Mouse (Mus musculus) hindbrain, embryonic 11.5 days (tissue): Measurements from ENCODE around the gene Vmn2r70. TPM values are rescaled to one million over a fixed set of nuclear protein-coding genes. Genes with fewer than 3 reads are reported as not detected.

ENCODE experiments used
- ATAC-seq: fragments of 200-750 bp; cut with Nextera tagmentation; 2 replicates; pipeline ENCODE4 v1.8.0; 2017; ENCODE audit warnings: mild to moderate bottlenecking, moderate TSS enrichment, moderate library complexity; ENCODE audit not compliant: low FRiP score
- DNase-seq: peaks from one replicate; pipeline ENCODE4 v3.0.0-alpha.2; 2015; ENCODE audit warnings: low spot score
- H3K27ac ChIP-seq: fragments of 300-500 bp; sonication (generic); 2 replicates; pipeline ENCODE4 v1.5.1; 2014; ENCODE audit warnings: mild to moderate bottlenecking, low read depth, low read length
- H3K27me3 ChIP-seq: fragments of 300-500 bp; sonication (generic); 2 replicates; pipeline ENCODE4 v1.6.1; 2014; ENCODE audit warnings: mild to moderate bottlenecking, low read length, moderate library complexity, mixed read lengths; ENCODE audit not compliant: control insufficient read depth, insufficient read depth
- H3K36me3 ChIP-seq: fragments of 300-500 bp; sonication (generic); 2 replicates; pipeline ENCODE4 v1.6.1; 2014; ENCODE audit warnings: mild to moderate bottlenecking, low read length, moderate library complexity, mixed read lengths; ENCODE audit not compliant: control insufficient read depth, insufficient read depth
- H3K4me1 ChIP-seq: fragments of 300-500 bp; sonication (generic); replicated peaks from 2 replicates; pipeline ENCODE4 v1.6.1; 2014; ENCODE audit warnings: low read length, mixed read lengths; ENCODE audit not compliant: control insufficient read depth, insufficient read depth
- H3K4me2 ChIP-seq: fragments of 300-500 bp; sonication (generic); replicated peaks from 2 replicates; pipeline ENCODE4 v1.6.1; 2014; ENCODE audit warnings: mild to moderate bottlenecking, low read depth, low read length
- H3K4me3 ChIP-seq: fragments of 300-500 bp; sonication (generic); 2 replicates; pipeline ENCODE4 v1.5.1; 2014; ENCODE audit warnings: low read depth, low read length
- H3K9ac ChIP-seq: fragments of 300-500 bp; sonication (generic); 2 replicates; pipeline ENCODE4 v1.6.1; 2014; ENCODE audit warnings: low read depth, low read length
- H3K9me3 ChIP-seq: fragments of 300-500 bp; sonication (generic); 2 replicates; pipeline ENCODE4 v1.6.1; 2016; ENCODE audit warnings: low read length; ENCODE audit not compliant: control insufficient read depth
- WGBS: fragments of 180-500 bp; shearing (Covaris S2); extraction: QIAGEN DNeasy Blood & Tissue Kit; methylation state at CpG from one replicate; pipeline ENCODE4 v1.1.7; 2014; 5-methylcytosine and 5-hydroxymethylcytosine counted together
- polyA plus RNA-seq: library from polyadenylated mRNA; unstranded; fragments of >200 nt; fragmentation: Nextera tagmentation; extraction: Ambion mirVana; gene quantifications from 2 replicates; pipeline ENCODE4 v1.2.1, GENCODE M21; 2014

The Vmn2r70 gene
- not detected in 2 replicates for polyA plus RNA-seq

DNA sequence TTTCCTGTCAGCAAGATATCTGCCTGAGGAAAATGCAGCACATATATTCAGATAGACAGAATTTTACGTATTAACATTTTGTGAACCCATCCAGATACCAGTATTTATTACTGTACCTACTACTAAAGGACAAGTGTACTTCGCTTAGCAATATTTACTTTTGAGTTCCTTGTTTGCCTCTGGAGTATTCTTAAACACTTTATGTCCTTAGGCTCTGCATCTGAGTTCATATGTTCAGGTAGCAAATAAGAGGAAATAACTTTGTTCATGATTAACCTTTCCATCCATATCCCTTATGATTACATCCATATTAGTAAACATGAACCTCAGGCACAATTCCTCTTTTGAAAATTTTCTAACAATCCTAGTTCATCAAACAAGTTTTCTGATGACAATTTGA is at the start of gene Vmn2r70:
Vmn2r70 (minus strand) TSS at position 101 of the 400 bp plus-strand sequence.
- DNase-seq, result no peak
- Histone ChIP-seq H3K9ac (no peak within 1 kb of the TSS), H3K9me3 (no peaks in the 10 kb centered on the region), H3K27me3 (no peaks in the 10 kb centered on the region), H3K4me3 (no peak within 1 kb of the TSS), H3K27ac (no peak within 1 kb of the TSS), H3K36me3 (no peaks in the 10 kb centered on the region), H3K4me1 (no peaks in the 10 kb centered on the region), H3K4me2 (no peak within 1 kb of the TSS)
- no peak for ATAC-seq
- WGBS, result 79% methylated on average over 2 of the region's 2 CpGs

- WGBS, result 78% methylated on average over 5 of the region's 5 CpGs
- H3K9me3 ChIP-seq, result no peaks in the 10 kb centered on the region
- no peaks in the 10 kb centered on the region for H3K4me1 ChIP-seq
- no peak within 1 kb of the TSS for H3K27ac ChIP-seq
- no peak within 1 kb of the TSS for H3K9ac ChIP-seq
- no peaks in the 10 kb centered on the region for H3K36me3 ChIP-seq
- H3K27me3 ChIP-seq, result no peaks in the 10 kb centered on the region
- no peak for DNase-seq
- H3K4me2 ChIP-seq, result no peak within 1 kb of the TSS
- no peak for ATAC-seq
- H3K4me3 ChIP-seq, result no peak within 1 kb of the TSS
Measured at GRCm38 (mm10) chr7:85562787-85563186, 6.2 kb downstream of the Vmn2r70 start, which contains the start of gene Vmn2r71. Vmn2r71 (plus strand) TSS chr7:85563087.

DNA sequence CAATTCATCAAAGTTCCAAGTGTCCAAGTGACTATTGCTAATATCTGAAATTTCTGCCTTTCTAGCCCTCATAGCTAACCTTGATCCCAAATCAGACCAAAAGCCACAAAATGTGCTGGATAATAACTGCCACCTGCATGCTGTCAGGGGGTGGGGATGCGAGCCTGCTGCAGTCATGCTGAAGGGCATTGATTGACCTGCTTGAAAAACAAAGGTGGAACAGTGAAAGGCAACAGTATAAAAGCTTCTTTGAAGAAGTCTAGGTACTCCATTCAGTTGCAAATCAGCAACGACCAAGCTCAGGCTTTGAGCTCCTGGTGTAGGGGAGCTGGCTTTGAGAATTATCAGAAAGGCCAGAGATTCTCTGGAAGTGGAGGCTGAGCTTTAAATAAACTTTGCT is 25.9 kb downstream of the Vmn2r70 start:
- Histone ChIP-seq H3K4me3 (no peak overlapping the region), H3K27ac (no peak overlapping the region), H3K36me3 (no peaks in the 10 kb centered on the region), H3K4me2 (no peak overlapping the region), H3K9ac (no peak overlapping the region), H3K9me3 (no peaks in the 10 kb centered on the region), H3K27me3 (no peaks in the 10 kb centered on the region), H3K4me1 (no peaks in the 10 kb centered on the region)
- WGBS, result 63% methylated on average over 2 of the region's 2 CpGs
- no peak for DNase-seq
- ATAC-seq, result no peak

GRCm38 (mm10) chr7:85542108-85542507 is 26.9 kb downstream of the Vmn2r70 start:
- 93% methylated on average over 2 of the region's 2 CpGs for WGBS
- H3K9ac ChIP-seq, result no peak overlapping the region
- H3K4me2 ChIP-seq, result no peak overlapping the region
- no peaks in the 10 kb centered on the region for H3K36me3 ChIP-seq
- H3K9me3 ChIP-seq, result no peaks in the 10 kb centered on the region
- no peaks in the 10 kb centered on the region for H3K4me1 ChIP-seq
- no peaks in the 10 kb centered on the region for H3K27me3 ChIP-seq
- DNase-seq (no peak), ATAC-seq (no peak)
- H3K27ac ChIP-seq, result no peak overlapping the region
- H3K4me3 ChIP-seq, result no peak overlapping the region

Other genes starting within 250 kb of the Vmn2r70 start
- gene Vmn2r69, start 153.3 kb downstream of the Vmn2r70 start, polyA plus RNA-seq, result not detected in 2 replicates
- not detected in 2 replicates for gene Vmn2r71, start 6.1 kb downstream of the Vmn2r70 start, polyA plus RNA-seq
- not detected in 2 replicates for gene Vmn2r72, start 185.9 kb upstream of the Vmn2r70 start, polyA plus RNA-seq